ENCODE assay signal across 18 mouse cellular contexts in genomic region chr1:154918406-154918805, GRCm38 (mm10). TPM values are rescaled to one million over a fixed set of nuclear protein-coding genes. Genes with fewer than 3 reads are reported as not detected.
DNase-seq lines count a peak whose midpoint lies in the region; ATAC-seq and TF ChIP-seq lines count a peak whose summit lies in the region.
"Had no signal": no experiment of that assay in that cellular context is flagged by ENCODE, and none has a peak within 500 bp of the region (broad histone marks: within the 10 kb centered on the region; RNA-seq: fewer than 3 reads in every experiment).

No protein-coding gene starts in this region.

- no peak for ATAC-seq in heart, embryonic 11.5 days (replicated peaks; ENCODE audit: insufficient number of reproducible peaks, low FRiP score, low TSS enrichment)
- ATAC-seq in embryonic facial prominence, embryonic 15.5 days (ENCODE audit: insufficient number of reproducible peaks, low FRiP score, low TSS enrichment, low read depth), result 0 out of 2 replicates have a peak, but pooled peaks have one; percentile 4
- ATAC-seq: CD4-positive, CD25-positive, alpha-beta regulatory T cell, adult 4 months; forebrain, embryonic 14.5 days had no signal

- TF ChIP-seq POLR2A in heart, adult 2 months (IDR thresholded peaks at IDR 0.05; ENCODE audit: insufficient read depth, low read depth, low read length), result no peak

- WGBS in heart, adult 2 months, result 58% methylated on average over 2 of the region's 2 CpGs
- 64% methylated on average over 2 of the region's 2 CpGs for WGBS in heart, embryonic 11.5 days (ENCODE audit: insufficient replicate concordance)
- 63% methylated on average over 2 of the region's 2 CpGs for WGBS in embryonic facial prominence, embryonic 15.5 days

- no peaks in the 10 kb centered on the region for H3K79me2 ChIP-seq in heart, adult 2 months (replicated peaks; ENCODE audit: control insufficient read depth, insufficient read depth, low read length)

- TF ChIP-seq CTCF in heart, adult 2 months (IDR thresholded peaks at IDR 0.05), result no peak

- no peak overlapping the region for H3K27ac ChIP-seq in heart, adult 2 months
- no peak overlapping the region for H3K27ac ChIP-seq in heart, embryonic 11.5 days (ENCODE audit: low read depth, low read length)
- no peak overlapping the region for H3K27ac ChIP-seq in embryonic facial prominence, embryonic 15.5 days (replicated peaks)
- H3K27ac ChIP-seq: lung, embryonic 15.5 days; stomach, embryonic 15.5 days had no signal

- peak; percentile 28 to 37 for DNase-seq in heart, adult 2 months
- peak; percentile 9 for DNase-seq in heart, postnatal 25 days (ENCODE audit: low spot score)
- DNase-seq in skeletal muscle tissue, adult 2 months (ENCODE audit: low read depth, low spot score), result peak; percentile 18
- DNase-seq in frontal cortex, postnatal 10 days (ENCODE audit: low spot score in 2 of 2), result no peak
- DNase-seq in left cerebral cortex, postnatal 25 days (ENCODE audit: low spot score in 2 of 2), result no peak
- DNase-seq: cerebellum, adult 8-10 months; kidney, adult 9 months; liver; spleen, adult 18-20 months; thymus, adult 2 months had no signal

- peaks cover 3% of the 10 kb centered on the region for H3K4me1 ChIP-seq in heart, adult 2 months (ENCODE audit: control insufficient read depth, insufficient read depth, low read length)
- H3K4me1 ChIP-seq in heart, embryonic 11.5 days (ENCODE audit: control insufficient read depth, insufficient read depth, low read length), result no peaks in the 10 kb centered on the region
- H3K4me1 ChIP-seq in embryonic facial prominence, embryonic 15.5 days, result no peaks in the 10 kb centered on the region
- H3K4me1 ChIP-seq: lung, embryonic 15.5 days; stomach, embryonic 15.5 days had no signal

- no peaks in the 10 kb centered on the region for H3K36me3 ChIP-seq in heart, adult 2 months (ENCODE audit: control insufficient read depth, insufficient read depth, low read length)
- H3K36me3 ChIP-seq in heart, embryonic 11.5 days (ENCODE audit: control insufficient read depth, insufficient read depth, low read length), result no peaks in the 10 kb centered on the region
- H3K36me3 ChIP-seq in embryonic facial prominence, embryonic 15.5 days, result no peaks in the 10 kb centered on the region
- H3K36me3 ChIP-seq: G1E; lung, embryonic 15.5 days; stomach, embryonic 15.5 days had no signal

- H3K9me3 ChIP-seq in heart, embryonic 11.5 days (replicated peaks; ENCODE audit: control insufficient read depth, low read length), result no peaks in the 10 kb centered on the region
- no peaks in the 10 kb centered on the region for H3K9me3 ChIP-seq in embryonic facial prominence, embryonic 15.5 days (replicated peaks)
- H3K9me3 ChIP-seq: lung, embryonic 15.5 days; stomach, embryonic 15.5 days had no signal

- H3K9ac ChIP-seq in heart, adult 2 months (ENCODE audit: low read depth, low read length), result no peak overlapping the region
- H3K9ac ChIP-seq in heart, embryonic 11.5 days (ENCODE audit: low read depth, low read length), result no peak overlapping the region
- no peak overlapping the region for H3K9ac ChIP-seq in embryonic facial prominence, embryonic 15.5 days
- H3K9ac ChIP-seq: lung, embryonic 15.5 days; stomach, embryonic 15.5 days had no signal

- no peak for TF ChIP-seq EP300 in heart, adult 2 months (IDR thresholded peaks at IDR 0.05; ENCODE audit: insufficient read depth, low read depth, low read length)

- H3K4me2 ChIP-seq in heart, embryonic 11.5 days, result no peak overlapping the region
- H3K4me2 ChIP-seq in embryonic facial prominence, embryonic 15.5 days (replicated peaks), result no peak overlapping the region
- H3K4me2 ChIP-seq: lung, embryonic 15.5 days; stomach, embryonic 15.5 days had no signal

- H3K27me3 ChIP-seq in heart, adult 2 months (ENCODE audit: control insufficient read depth, insufficient read depth, low read length), result no peaks in the 10 kb centered on the region
- H3K27me3 ChIP-seq in heart, embryonic 11.5 days (ENCODE audit: control insufficient read depth, insufficient read depth, low read length), result no peaks in the 10 kb centered on the region
- no peaks in the 10 kb centered on the region for H3K27me3 ChIP-seq in embryonic facial prominence, embryonic 15.5 days
- H3K27me3 ChIP-seq: lung, embryonic 15.5 days; stomach, embryonic 15.5 days had no signal

- H3K4me3 ChIP-seq in heart, adult 2 months, result no peak overlapping the region
- no peak overlapping the region for H3K4me3 ChIP-seq in heart, embryonic 11.5 days (ENCODE audit: low read depth, low read length)
- no peak overlapping the region for H3K4me3 ChIP-seq in embryonic facial prominence, embryonic 15.5 days (replicated peaks)
- H3K4me3 ChIP-seq: lung, embryonic 15.5 days; stomach, embryonic 15.5 days had no signal

- intact Hi-C loops in heart, adult 2 months (cut with DNase I), result no loop called here
- intact Hi-C loops in heart, postnatal 25 days (cut with DNase I), result no loop called here
- intact Hi-C loops in left cerebral cortex, postnatal 25 days (cut with DNase I), result no loop called here

RNA-seq across cellular contexts. Expression of gene Cacna1e, which starts 34.1 kb away (rescaled TPM):
- under 1 TPM; 0.08 to 0.09 TPM for total RNA-seq in heart, adult 2 months (2021)
- polyA plus RNA-seq in heart, adult 2 months (2012; rRNA removed), result 0.06 and 0.14 TPM in 2 replicates
- polyA plus RNA-seq in heart, embryonic 11.5 days (2014; fragmentation: Nextera tagmentation; extraction: Ambion mirVana), result 0.32 and 0.66 TPM in 2 replicates
- 1.3 and 1.4 TPM in 2 replicates for polyA plus RNA-seq in embryonic facial prominence, embryonic 15.5 days (2015; fragmentation: Nextera tagmentation; extraction: Ambion mirVana)
- total RNA-seq in heart, postnatal 25 days (2021), result under 1 TPM; 0.14 to 0.16 TPM
- 100 to 1,000 TPM; 158 to 175 TPM for total RNA-seq in left cerebral cortex, postnatal 25 days (2021)
- total RNA-seq: granulocyte monocyte progenitor cell, adult 5-6 weeks had no signal
- polyA plus RNA-seq: G1E had no signal

Comparison
In these comparisons a context has a peak if more than half of its experiments do, and no peak if none do; other contexts are left out.
1. DNase-seq: peak in heart, adult 2 months (2 of 2), heart, postnatal 25 days (single experiment) and skeletal muscle tissue, adult 2 months (single experiment); none in frontal cortex, postnatal 10 days (0 of 2) and left cerebral cortex, postnatal 25 days (0 of 2).
2. RNA of gene Cacna1e, which starts 34.1 kb away (total RNA-seq): 158 to 175 TPM in left cerebral cortex, postnatal 25 days; 0.14 to 0.16 TPM in heart, postnatal 25 days and 0.08 to 0.09 TPM in heart, adult 2 months; every median in the first group is over 100 times any median in the second.